Mouse (Mus musculus): ENCODE data around the gene Plk5. TPM values are rescaled to one million over a fixed set of nuclear protein-coding genes. Genes with fewer than 3 reads are reported as not detected.

Gene Plk5
- not detected in 2 replicates for total RNA-seq (2017)

- ATAC-seq (replicated peaks in 1 of 2; ENCODE audit: insufficient read depth in 1 of 2, low FRiP score in 2 of 2, low TSS enrichment in 1 of 2, low read depth in 1 of 2, poor library complexity in 2 of 2, severe bottlenecking in 2 of 2), result no peak
Observed at GRCm38 (mm10) chr10:80356001-80356682, at the start of gene Plk5. TSS of gene Plk5 (plus strand) at chr10:80356459.

- no peak for ATAC-seq (replicated peaks in 1 of 2; ENCODE audit: insufficient read depth in 1 of 2, low FRiP score in 2 of 2, low TSS enrichment in 1 of 2, low read depth in 1 of 2, poor library complexity in 2 of 2, severe bottlenecking in 2 of 2)
Observed at GRCm38 (mm10) chr10:80311560-80311959, 44.7 kb upstream of the Plk5 start.

- no peak for ATAC-seq (replicated peaks in 1 of 2; ENCODE audit: insufficient read depth in 1 of 2, low FRiP score in 2 of 2, low TSS enrichment in 1 of 2, low read depth in 1 of 2, poor library complexity in 2 of 2, severe bottlenecking in 2 of 2)
Observed at GRCm38 (mm10) chr10:80312586-80313504, 43.4 kb upstream of the Plk5 start.

GRCm38 (mm10) chr10:80313627-80314201, 42.5 kb upstream of the Plk5 start:
- peak; percentile 43 to 57 for ATAC-seq (replicated peaks in 1 of 2; ENCODE audit: insufficient read depth in 1 of 2, low FRiP score in 2 of 2, low TSS enrichment in 1 of 2, low read depth in 1 of 2, poor library complexity in 2 of 2, severe bottlenecking in 2 of 2)

- ATAC-seq (replicated peaks in 1 of 2; ENCODE audit: insufficient read depth in 1 of 2, low FRiP score in 2 of 2, low TSS enrichment in 1 of 2, low read depth in 1 of 2, poor library complexity in 2 of 2, severe bottlenecking in 2 of 2), result no peak
Observed at GRCm38 (mm10) chr10:80314494-80315001, 41.7 kb upstream of the Plk5 start.

- no peak for ATAC-seq (replicated peaks in 1 of 2; ENCODE audit: insufficient read depth in 1 of 2, low FRiP score in 2 of 2, low TSS enrichment in 1 of 2, low read depth in 1 of 2, poor library complexity in 2 of 2, severe bottlenecking in 2 of 2)
Observed at GRCm38 (mm10) chr10:80315315-80315714, 40.9 kb upstream of the Plk5 start.

GRCm38 (mm10) chr10:80316359-80316781, 39.9 kb upstream of the Plk5 start:
- no peak for ATAC-seq (replicated peaks in 1 of 2; ENCODE audit: insufficient read depth in 1 of 2, low FRiP score in 2 of 2, low TSS enrichment in 1 of 2, low read depth in 1 of 2, poor library complexity in 2 of 2, severe bottlenecking in 2 of 2)

- ATAC-seq (replicated peaks in 1 of 2; ENCODE audit: insufficient read depth in 1 of 2, low FRiP score in 2 of 2, low TSS enrichment in 1 of 2, low read depth in 1 of 2, poor library complexity in 2 of 2, severe bottlenecking in 2 of 2), result no peak
Observed at GRCm38 (mm10) chr10:80317011-80317410, 39.2 kb upstream of the Plk5 start.

GRCm38 (mm10) chr10:80320340-80320760, 35.9 kb upstream of the Plk5 start, which contains the start of gene 2310011J03Rik:
TSS of gene 2310011J03Rik (minus strand) at chr10:80320537.
- ATAC-seq (replicated peaks in 1 of 2; ENCODE audit: insufficient read depth in 1 of 2, low FRiP score in 2 of 2, low TSS enrichment in 1 of 2, low read depth in 1 of 2, poor library complexity in 2 of 2, severe bottlenecking in 2 of 2), result peak; percentile 62 to 78

- no peak for ATAC-seq (replicated peaks in 1 of 2; ENCODE audit: insufficient read depth in 1 of 2, low FRiP score in 2 of 2, low TSS enrichment in 1 of 2, low read depth in 1 of 2, poor library complexity in 2 of 2, severe bottlenecking in 2 of 2)
Observed at GRCm38 (mm10) chr10:80321014-80321669, 35.1 kb upstream of the Plk5 start.

GRCm38 (mm10) chr10:80321670-80322581, 34.3 kb upstream of the Plk5 start:
- no peak for ATAC-seq (replicated peaks in 1 of 2; ENCODE audit: insufficient read depth in 1 of 2, low FRiP score in 2 of 2, low TSS enrichment in 1 of 2, low read depth in 1 of 2, poor library complexity in 2 of 2, severe bottlenecking in 2 of 2)

GRCm38 (mm10) chr10:80322811-80323211, 33.4 kb upstream of the Plk5 start:
- peak in 1 of 2 experiments; percentile 25; a peak in 1 of 4 replicates for ATAC-seq (replicated peaks in 1 of 2; ENCODE audit: insufficient read depth in 1 of 2, low FRiP score in 2 of 2, low TSS enrichment in 1 of 2, low read depth in 1 of 2, poor library complexity in 2 of 2, severe bottlenecking in 2 of 2)

GRCm38 (mm10) chr10:80323261-80324119, 32.8 kb upstream of the Plk5 start:
- peak; percentile 34 to 41; a peak in 3 of 4 replicates for ATAC-seq (replicated peaks in 1 of 2; ENCODE audit: insufficient read depth in 1 of 2, low FRiP score in 2 of 2, low TSS enrichment in 1 of 2, low read depth in 1 of 2, poor library complexity in 2 of 2, severe bottlenecking in 2 of 2)

GRCm38 (mm10) chr10:80324120-80325037, 31.9 kb upstream of the Plk5 start:
- ATAC-seq (replicated peaks in 1 of 2; ENCODE audit: insufficient read depth in 1 of 2, low FRiP score in 2 of 2, low TSS enrichment in 1 of 2, low read depth in 1 of 2, poor library complexity in 2 of 2, severe bottlenecking in 2 of 2), result no peak

- no peak for ATAC-seq (replicated peaks in 1 of 2; ENCODE audit: insufficient read depth in 1 of 2, low FRiP score in 2 of 2, low TSS enrichment in 1 of 2, low read depth in 1 of 2, poor library complexity in 2 of 2, severe bottlenecking in 2 of 2)
Observed at GRCm38 (mm10) chr10:80325045-80325444, 31.2 kb upstream of the Plk5 start.

Measured in hematopoietic stem cell, adult 5-6 weeks (primary cell).